Mouse (Mus musculus) hindbrain, embryonic 11.5 days (tissue): ENCODE measurements around the gene Chn2. TPM values are rescaled to one million over a fixed set of nuclear protein-coding genes. Genes with fewer than 3 reads are reported as not detected.

Source experiments
- ATAC-seq: fragments of 200-750 bp; cut with Nextera tagmentation; 2 replicates; pipeline ENCODE4 v1.8.0; 2017; ENCODE audit warnings: mild to moderate bottlenecking, moderate TSS enrichment, moderate library complexity; ENCODE audit not compliant: low FRiP score
- DNase-seq: peaks from one replicate; pipeline ENCODE4 v3.0.0-alpha.2; 2015; ENCODE audit warnings: low spot score
- H3K27ac ChIP-seq: fragments of 300-500 bp; sonication (generic); 2 replicates; pipeline ENCODE4 v1.5.1; 2014; ENCODE audit warnings: mild to moderate bottlenecking, low read depth, low read length
- H3K27me3 ChIP-seq: fragments of 300-500 bp; sonication (generic); 2 replicates; pipeline ENCODE4 v1.6.1; 2014; ENCODE audit warnings: mild to moderate bottlenecking, low read length, moderate library complexity, mixed read lengths; ENCODE audit not compliant: control insufficient read depth, insufficient read depth
- H3K36me3 ChIP-seq: fragments of 300-500 bp; sonication (generic); 2 replicates; pipeline ENCODE4 v1.6.1; 2014; ENCODE audit warnings: mild to moderate bottlenecking, low read length, moderate library complexity, mixed read lengths; ENCODE audit not compliant: control insufficient read depth, insufficient read depth
- H3K4me1 ChIP-seq: fragments of 300-500 bp; sonication (generic); replicated peaks from 2 replicates; pipeline ENCODE4 v1.6.1; 2014; ENCODE audit warnings: low read length, mixed read lengths; ENCODE audit not compliant: control insufficient read depth, insufficient read depth
- H3K4me2 ChIP-seq: fragments of 300-500 bp; sonication (generic); replicated peaks from 2 replicates; pipeline ENCODE4 v1.6.1; 2014; ENCODE audit warnings: mild to moderate bottlenecking, low read depth, low read length
- H3K4me3 ChIP-seq: fragments of 300-500 bp; sonication (generic); 2 replicates; pipeline ENCODE4 v1.5.1; 2014; ENCODE audit warnings: low read depth, low read length
- H3K9ac ChIP-seq: fragments of 300-500 bp; sonication (generic); 2 replicates; pipeline ENCODE4 v1.6.1; 2014; ENCODE audit warnings: low read depth, low read length
- H3K9me3 ChIP-seq: fragments of 300-500 bp; sonication (generic); 2 replicates; pipeline ENCODE4 v1.6.1; 2016; ENCODE audit warnings: low read length; ENCODE audit not compliant: control insufficient read depth
- WGBS: fragments of 180-500 bp; shearing (Covaris S2); extraction: QIAGEN DNeasy Blood & Tissue Kit; methylation state at CpG from one replicate; pipeline ENCODE4 v1.1.7; 2014; 5-methylcytosine and 5-hydroxymethylcytosine counted together
- polyA plus RNA-seq: library from polyadenylated mRNA; unstranded; fragments of >200 nt; fragmentation: Nextera tagmentation; extraction: Ambion mirVana; gene quantifications from 2 replicates; pipeline ENCODE4 v1.2.1, GENCODE M21; 2014

Gene Chn2
- polyA plus RNA-seq, 1 experiment from 2014 or later: 14.4 TPM

DNA sequence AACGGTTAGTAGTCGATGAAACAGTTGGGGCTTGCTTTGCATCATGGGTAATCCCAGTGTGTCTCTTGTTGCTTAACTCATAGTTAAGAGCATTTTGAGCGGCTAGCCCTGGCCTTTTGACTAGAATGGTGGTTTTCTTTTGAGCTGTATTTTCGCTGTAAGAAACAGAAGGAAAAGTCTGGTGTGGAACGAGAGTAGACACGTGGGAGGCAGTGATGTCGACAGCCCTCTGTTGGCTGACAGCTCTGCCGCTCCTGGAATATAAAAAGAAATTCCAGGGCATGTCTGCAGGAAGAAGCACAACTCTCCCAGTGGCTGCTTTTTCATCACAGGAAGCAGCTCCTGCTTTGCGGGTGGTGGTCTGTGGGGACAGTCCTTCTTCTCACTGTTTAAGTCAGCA lies 202.9 kb downstream of the Chn2 start:
- no peaks in the 10 kb centered on the region for H3K36me3 ChIP-seq
- H3K4me3 ChIP-seq: no peak overlapping the region
- no peak for DNase-seq
- H3K4me1 ChIP-seq: no peaks in the 10 kb centered on the region
- ATAC-seq: no peak
- no peak overlapping the region for H3K27ac ChIP-seq
- 74% methylated on average over 9 of the region's 9 CpGs for WGBS
- no peaks in the 10 kb centered on the region for H3K27me3 ChIP-seq
- no peak overlapping the region for H3K4me2 ChIP-seq
- H3K9me3 ChIP-seq: no peaks in the 10 kb centered on the region
- no peak overlapping the region for H3K9ac ChIP-seq

DNA sequence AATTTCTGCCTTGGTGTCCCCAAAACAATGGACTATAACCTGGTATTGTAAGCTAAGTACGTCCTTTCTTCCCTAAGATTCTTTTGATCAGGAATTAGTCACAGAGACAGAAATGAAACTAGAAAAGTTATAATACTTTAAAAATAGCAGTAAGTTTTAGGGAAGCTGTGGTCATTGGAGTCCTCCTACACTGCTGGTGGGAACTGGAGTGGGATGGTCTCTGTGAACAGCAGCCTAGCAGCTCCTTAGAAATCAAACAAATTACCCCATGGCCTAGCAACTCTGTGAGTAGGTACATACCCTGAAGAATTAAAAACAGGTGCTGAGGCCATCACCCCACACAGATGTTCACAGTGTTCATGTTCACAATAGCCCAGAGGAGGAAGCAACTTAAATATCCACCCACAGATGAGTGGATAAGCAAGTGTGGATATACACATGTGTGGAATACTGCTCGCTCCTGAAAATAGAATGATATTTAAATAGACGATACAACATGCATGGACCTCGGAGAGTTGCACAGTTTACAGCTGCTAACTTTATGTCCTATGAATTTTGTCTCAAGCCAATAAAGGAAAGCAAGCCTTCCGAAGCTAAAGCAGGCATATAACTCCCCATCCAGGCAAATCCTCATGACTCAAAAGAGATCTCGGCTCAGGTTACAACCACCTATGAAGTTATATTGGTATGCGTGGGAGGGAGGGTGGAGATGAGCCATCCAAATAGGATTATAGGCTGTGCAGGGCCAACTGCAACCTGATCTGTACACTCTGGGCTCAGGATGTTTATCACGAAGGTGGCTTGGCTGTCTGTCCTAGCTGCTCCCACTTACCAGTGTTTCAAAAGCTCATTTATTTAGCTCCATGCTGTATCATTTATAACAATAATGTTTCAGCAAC lies 209.2 kb downstream of the Chn2 start:
- ATAC-seq (no peak), DNase-seq (no peak)
- H3K4me3 ChIP-seq: no peak overlapping the region
- H3K27ac ChIP-seq: no peak overlapping the region
- H3K9ac ChIP-seq: no peak overlapping the region
- H3K4me1 ChIP-seq: no peaks in the 10 kb centered on the region
- no peaks in the 10 kb centered on the region for H3K9me3 ChIP-seq
- no peaks in the 10 kb centered on the region for H3K36me3 ChIP-seq
- H3K27me3 ChIP-seq: no peaks in the 10 kb centered on the region
- WGBS: 77% methylated on average over 8 of the region's 8 CpGs
- no peak overlapping the region for H3K4me2 ChIP-seq

DNA sequence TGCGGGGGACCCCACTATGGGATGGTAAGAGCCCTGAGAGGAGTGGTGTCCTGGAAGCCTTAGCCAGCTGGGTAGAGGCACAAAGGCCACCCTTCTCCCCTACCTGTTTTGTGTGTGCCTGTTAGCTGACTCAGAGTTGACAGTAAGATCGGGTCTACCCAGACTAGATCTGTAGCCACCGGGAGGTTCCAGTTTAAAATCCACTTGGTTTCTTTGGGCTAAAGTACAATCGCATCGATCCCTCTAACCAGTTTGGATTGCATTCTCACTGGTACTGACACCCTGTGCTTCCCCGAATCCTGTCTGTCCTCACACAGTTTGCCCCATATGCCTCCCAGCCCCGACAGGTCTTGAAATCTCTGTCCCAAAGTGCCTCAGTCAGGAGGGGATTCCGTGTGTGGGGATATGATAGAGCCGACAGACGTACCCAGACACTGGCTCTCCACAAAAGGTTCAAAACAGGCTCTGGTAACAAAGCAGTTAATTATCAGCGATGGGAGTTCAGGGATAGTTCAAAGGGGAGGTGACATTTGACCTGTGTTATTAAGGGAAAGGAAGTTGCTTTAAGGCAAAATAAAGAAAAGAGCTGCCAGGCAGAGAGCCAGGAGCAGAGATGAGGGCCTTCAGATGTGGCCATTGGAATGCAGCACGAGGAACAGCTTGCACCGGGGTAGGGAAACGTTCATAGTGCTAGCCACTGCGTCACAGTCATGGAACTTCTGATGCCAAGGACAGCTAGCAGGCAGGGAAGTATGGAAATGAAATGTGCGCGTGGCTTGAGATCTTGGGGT lies 212.2 kb downstream of the Chn2 start:
- H3K36me3 ChIP-seq: no peaks in the 10 kb centered on the region
- no peak for DNase-seq
- H3K4me1 ChIP-seq: no peaks in the 10 kb centered on the region
- 39% methylated on average over 17 of the region's 17 CpGs for WGBS
- no peaks in the 10 kb centered on the region for H3K9me3 ChIP-seq
- no peaks in the 10 kb centered on the region for H3K27me3 ChIP-seq
- H3K9ac ChIP-seq: no peak overlapping the region
- H3K4me3 ChIP-seq: no peak overlapping the region
- no peak for ATAC-seq
- no peak overlapping the region for H3K27ac ChIP-seq
- H3K4me2 ChIP-seq: no peak overlapping the region

DNA sequence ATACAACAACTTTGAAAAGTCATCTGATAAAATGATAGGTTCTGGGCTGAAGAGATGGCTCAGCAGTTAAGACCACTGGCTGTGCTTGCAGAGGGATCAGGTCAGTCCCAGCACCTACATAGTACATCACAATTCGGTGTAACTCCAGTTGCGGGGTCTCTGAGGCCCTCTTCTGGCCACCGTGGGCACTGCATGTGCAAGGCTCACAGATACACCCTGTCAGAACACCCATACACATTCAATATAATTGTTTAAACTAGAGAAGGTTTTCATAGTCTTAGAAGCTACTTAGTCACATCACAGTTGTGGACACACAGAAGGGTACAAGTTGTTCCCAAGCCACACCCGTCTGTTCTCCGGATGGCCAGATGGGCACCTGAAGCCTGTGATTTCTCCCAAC lies 213.9 kb downstream of the Chn2 start:
- DNase-seq: peak; percentile 57
- no peak overlapping the region for H3K4me2 ChIP-seq
- H3K4me1 ChIP-seq: no peaks in the 10 kb centered on the region
- H3K4me3 ChIP-seq: no peak overlapping the region
- no peak overlapping the region for H3K9ac ChIP-seq
- H3K27ac ChIP-seq: no peak overlapping the region
- 57% methylated on average over 5 of the region's 5 CpGs for WGBS
- no peaks in the 10 kb centered on the region for H3K27me3 ChIP-seq
- no peaks in the 10 kb centered on the region for H3K36me3 ChIP-seq
- ATAC-seq: no peak
- H3K9me3 ChIP-seq: no peaks in the 10 kb centered on the region

DNA sequence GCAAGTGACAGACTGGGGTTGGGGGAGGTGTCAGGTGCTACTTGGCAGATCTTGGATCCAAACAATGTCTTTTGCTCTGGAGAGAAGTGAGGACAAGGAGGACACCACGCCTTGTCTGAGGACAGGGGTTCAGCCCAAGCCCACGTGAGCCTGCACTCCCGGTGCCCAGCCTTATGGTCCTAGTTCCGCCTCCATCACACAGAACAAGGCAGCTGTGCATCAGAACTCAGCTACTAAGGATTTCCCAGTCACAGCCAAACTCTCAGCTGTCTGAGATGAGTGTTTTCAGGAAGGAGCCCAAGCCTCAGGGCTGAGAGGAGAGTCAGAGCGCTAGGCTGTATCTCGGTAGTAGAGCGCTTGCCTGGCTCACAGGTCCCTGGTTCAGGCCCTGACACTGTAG lies 214.5 kb downstream of the Chn2 start:
- no peak for ATAC-seq
- no peak for DNase-seq
- no peaks in the 10 kb centered on the region for H3K36me3 ChIP-seq
- no peak overlapping the region for H3K4me3 ChIP-seq
- no peaks in the 10 kb centered on the region for H3K27me3 ChIP-seq
- WGBS: 77% methylated on average over 7 of the region's 7 CpGs
- H3K4me1 ChIP-seq: no peaks in the 10 kb centered on the region
- no peak overlapping the region for H3K4me2 ChIP-seq
- H3K9ac ChIP-seq: no peak overlapping the region
- H3K9me3 ChIP-seq: no peaks in the 10 kb centered on the region
- no peak overlapping the region for H3K27ac ChIP-seq

GRCm38 (mm10) chr6:54254759-54255158 lies 215.4 kb downstream of the Chn2 start:
- H3K9ac ChIP-seq: no peak overlapping the region
- 73% methylated on average over 6 of the region's 6 CpGs for WGBS
- H3K9me3 ChIP-seq: no peaks in the 10 kb centered on the region
- ATAC-seq (no peak), DNase-seq (no peak)
- no peak overlapping the region for H3K27ac ChIP-seq
- H3K36me3 ChIP-seq: no peaks in the 10 kb centered on the region
- no peak overlapping the region for H3K4me3 ChIP-seq
- no peaks in the 10 kb centered on the region for H3K4me1 ChIP-seq
- no peak overlapping the region for H3K4me2 ChIP-seq
- no peaks in the 10 kb centered on the region for H3K27me3 ChIP-seq

- Histone ChIP-seq H3K4me1 (no peaks in the 10 kb centered on the region), H3K9me3 (no peaks in the 10 kb centered on the region), H3K9ac (no peak overlapping the region), H3K27ac (no peak overlapping the region), H3K27me3 (no peaks in the 10 kb centered on the region), H3K4me3 (no peak overlapping the region), H3K4me2 (no peak overlapping the region), H3K36me3 (no peaks in the 10 kb centered on the region)
- WGBS: 61% methylated on average over 11 of the region's 11 CpGs
- no peak for DNase-seq
- ATAC-seq: no peak
Observed at GRCm38 (mm10) chr6:54255321-54255720, 216.0 kb downstream of the Chn2 start.

DNA sequence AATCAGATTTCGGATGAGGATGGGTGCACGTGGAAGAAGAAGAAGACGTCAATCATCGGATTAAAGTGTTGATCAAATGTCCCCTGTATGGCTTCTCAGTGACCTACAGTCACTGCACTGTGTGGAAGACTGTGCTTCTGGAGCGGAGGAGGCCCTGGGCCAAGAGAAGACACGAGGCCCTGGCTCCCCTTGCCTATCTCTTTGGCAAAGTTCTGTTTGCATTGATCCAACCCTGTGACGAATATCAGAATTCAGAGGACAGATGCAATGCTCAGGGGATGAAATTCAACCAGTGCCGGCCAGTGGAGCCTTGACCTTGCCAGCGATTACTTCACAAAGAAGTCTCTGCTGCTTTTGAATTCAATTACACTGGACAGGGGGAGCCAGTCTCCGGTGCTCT lies 217.0 kb downstream of the Chn2 start:
- 71% methylated on average over 10 of the region's 10 CpGs for WGBS
- ATAC-seq (no peak), DNase-seq (no peak)
- Histone ChIP-seq H3K4me1 (no peaks in the 10 kb centered on the region), H3K27me3 (no peaks in the 10 kb centered on the region), H3K4me3 (no peak overlapping the region), H3K27ac (no peak overlapping the region), H3K4me2 (no peak overlapping the region), H3K36me3 (no peaks in the 10 kb centered on the region), H3K9me3 (no peaks in the 10 kb centered on the region), H3K9ac (no peak overlapping the region)

- WGBS: 83% methylated on average over 3 of the region's 3 CpGs
Observed at GRCm38 (mm10) chr6:54257552-54257951, 218.2 kb downstream of the Chn2 start.

More at GRCm38 (mm10) chr6:54257552-54257951, 218.2 kb downstream of the Chn2 start:
- Histone ChIP-seq H3K9me3 (no peaks in the 10 kb centered on the region), H3K9ac (no peak overlapping the region), H3K4me2 (no peak overlapping the region), H3K27me3 (no peaks in the 10 kb centered on the region), H3K36me3 (no peaks in the 10 kb centered on the region), H3K27ac (no peak overlapping the region), H3K4me1 (no peaks in the 10 kb centered on the region), H3K4me3 (no peak overlapping the region)
- ATAC-seq (no peak), DNase-seq (no peak)
